Mouse (Mus musculus): ENCODE results near the gene Ttc21a.

Ttc21a gene

DNA sequence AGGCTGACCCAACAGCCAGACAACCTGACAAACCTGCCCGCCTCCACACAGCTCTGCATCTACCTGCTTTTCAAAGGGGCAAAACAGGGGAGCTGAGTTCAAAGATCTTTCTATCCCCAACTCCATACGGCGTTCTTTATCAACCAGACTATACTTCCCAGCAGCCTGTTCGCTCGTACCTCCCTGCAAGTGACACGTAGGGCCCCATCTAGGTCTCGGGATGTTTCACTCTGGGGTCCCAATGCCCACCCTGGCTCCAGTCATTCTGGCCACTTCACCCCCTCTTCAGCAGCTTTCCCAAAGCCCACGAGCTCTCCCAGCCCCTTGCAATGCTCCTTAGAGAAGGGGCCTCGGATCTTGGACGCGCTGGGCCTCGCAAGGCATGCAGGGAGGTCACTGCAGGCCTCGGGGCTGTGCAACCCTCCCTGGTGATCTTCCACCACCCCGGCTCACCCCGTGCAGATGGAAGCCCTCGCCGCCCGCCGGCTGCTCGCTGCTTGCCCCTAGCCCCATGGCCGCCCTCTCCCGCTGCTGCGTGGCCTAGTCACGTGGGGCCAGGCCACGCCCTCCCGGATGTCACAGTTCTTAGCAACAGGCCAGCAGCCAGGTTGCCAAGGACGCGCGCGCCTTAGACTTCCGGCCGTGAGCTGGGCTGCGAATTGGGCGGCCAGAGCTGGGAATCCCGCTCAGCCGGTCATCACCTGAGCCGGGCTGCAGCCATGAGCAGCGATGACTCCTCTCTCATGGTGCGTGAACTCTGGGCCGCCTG is at the start of gene Ttc21a, which contains the start of gene Gorasp1:
TSS of gene Ttc21a (plus strand) at position 602 of the 769 bp plus-strand sequence.
TSS of gene Gorasp1 (minus strand) at position 561 of the 769 bp plus-strand sequence.
- DNase-seq (ENCODE audit: low read depth, low spot score), result peak; percentile 94

DNA sequence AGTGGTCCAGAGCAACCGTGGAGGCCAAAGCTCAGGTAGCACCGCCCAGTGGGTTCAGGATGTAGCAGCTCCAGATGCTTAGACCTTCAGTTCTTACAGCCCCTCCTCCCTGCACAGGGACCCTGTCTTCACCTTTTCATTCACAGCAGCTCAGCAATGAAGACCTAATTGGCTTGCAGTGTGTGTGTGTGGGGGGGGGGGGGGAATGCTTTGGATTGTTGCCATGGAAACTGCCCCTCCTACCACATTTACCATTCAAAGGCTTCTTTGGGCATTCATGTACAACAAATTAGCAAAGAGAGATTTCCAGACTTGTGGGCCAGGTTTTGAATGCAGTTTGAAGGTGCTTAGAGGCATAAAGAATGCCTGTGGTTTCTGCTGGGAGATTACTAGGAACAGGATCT is 48.6 kb upstream of the Ttc21a start:
- peak; percentile 19 for DNase-seq (ENCODE audit: low read depth, low spot score)

DNA sequence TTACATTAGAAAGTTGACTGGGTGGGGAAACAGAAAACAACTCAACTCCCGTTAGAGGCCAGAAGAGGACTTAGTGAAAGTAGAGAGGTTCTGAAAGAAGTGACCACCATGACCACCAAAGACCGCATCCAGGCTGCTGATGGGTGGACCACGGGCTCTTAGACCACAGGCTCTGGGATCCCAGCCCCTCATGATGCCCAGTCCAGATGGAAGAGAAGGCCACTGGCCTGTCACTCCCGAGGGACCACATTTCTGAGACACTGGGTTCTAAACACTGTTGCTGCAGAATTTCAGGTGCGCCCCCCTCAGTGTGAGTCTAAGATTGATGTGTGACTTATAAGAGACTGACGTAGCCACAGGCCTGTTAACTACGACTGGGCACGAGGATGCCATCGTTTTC is 48.0 kb upstream of the Ttc21a start:
- DNase-seq (ENCODE audit: low read depth, low spot score), result no peak

DNA sequence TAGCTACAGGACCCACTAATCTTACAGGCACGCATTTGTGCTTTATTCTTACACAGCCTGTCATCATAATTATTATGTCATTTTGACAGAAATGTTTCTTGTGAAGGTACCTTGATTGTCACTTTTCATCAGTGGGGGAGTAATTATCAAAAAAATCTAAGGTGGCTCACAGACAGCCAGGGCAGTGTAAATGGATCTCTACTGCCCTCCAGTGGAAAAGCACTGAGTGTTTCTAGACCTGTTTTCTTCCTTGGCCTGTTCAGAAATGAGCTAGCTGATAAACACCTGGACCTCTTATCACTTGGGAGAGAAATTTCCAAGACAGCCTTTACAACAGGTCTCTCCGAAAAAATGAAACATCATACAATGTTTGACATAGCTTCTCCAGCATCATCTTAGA is 46.7 kb upstream of the Ttc21a start:
- peak; percentile 68 for DNase-seq (ENCODE audit: low read depth, low spot score)

DNA sequence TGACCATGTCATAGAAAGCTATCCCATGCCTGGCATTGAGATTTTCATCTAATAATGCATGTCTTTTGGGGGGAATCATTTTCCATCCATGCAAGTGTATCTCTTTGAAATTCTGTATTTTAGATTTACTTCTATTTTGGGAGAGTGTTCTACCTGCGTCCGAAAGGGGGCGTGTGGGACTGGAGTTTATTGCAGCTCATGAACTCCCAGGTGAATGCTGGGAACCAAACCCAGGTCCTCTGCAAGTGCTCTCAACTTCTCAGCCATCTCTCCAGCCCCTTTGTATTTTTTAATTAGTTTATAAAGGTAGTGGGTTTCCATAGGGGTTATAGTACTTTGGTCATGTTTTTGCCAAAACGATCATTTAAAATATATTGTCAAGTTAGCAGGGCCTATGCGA is 43.5 kb upstream of the Ttc21a start:
- DNase-seq (ENCODE audit: low read depth, low spot score), result no peak

DNA sequence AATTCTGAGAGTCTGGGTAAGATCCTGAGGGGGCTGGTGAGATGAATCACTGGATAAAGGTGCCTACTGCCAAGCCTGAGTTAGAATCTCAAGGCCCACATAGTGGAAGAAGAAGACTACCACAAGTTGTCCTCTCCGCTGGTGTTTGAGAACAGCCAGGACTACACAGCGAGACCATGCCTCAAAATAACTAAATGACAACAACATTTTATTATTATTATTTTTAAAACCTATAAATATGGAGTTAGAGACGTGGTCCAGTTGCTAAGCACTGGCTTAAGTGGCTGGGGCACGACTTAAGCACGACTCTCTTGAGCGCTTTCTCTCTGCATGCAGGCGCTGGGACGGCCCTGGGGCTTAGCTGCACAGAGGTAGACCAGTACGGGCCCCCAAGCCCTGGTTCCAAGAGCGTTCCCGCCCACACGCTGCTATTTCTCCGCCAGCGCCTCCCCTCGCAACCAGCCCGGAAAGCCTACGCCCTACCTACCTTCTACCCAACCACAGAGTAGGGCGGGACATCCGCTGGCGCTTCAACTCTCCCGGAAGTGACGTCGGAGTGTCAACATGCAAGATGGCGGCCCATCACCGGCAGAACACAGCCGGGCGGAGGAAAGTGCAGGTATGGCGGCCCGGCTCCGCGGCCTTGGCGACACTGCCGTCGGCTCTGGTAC is 42.9 kb upstream of the Ttc21a start, which contains the start of gene Wdr48:
TSS of gene Wdr48 (plus strand) at position 540 of the 671 bp plus-strand sequence.
- peak; percentile 99 for DNase-seq (ENCODE audit: low read depth, low spot score)

DNA sequence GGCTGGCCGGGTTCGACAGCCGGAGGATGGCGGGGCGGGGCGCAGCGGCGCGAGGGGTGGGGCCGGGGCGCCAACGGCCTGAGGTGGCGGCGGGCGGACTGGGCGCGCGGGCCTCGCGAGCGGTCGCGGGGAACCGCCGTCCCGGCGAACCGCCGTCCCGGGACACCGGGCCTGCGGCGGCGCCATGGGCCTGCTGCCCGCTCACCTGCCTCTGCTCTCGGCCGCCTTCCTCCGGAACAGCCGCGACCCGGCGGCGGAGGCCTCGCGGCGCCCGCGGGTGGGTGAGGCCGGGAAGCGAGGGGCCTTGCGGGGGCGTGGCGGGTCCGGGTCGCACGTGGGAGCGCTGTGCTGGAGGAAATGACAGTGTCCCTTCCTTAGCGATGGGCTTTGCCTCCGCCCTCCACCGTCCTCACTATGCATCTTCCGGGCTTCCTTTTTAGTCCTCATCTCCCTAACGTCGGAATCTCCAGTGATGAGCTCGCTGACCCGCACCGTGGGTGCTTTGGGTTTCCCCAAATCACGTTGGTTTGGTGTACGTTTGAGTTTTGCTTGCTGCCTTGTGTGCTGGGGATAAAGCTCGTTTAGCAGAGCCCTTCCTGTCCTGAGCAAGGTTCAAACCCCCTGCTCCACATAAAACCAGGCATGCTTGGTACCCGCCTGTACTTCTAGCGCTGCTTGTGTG is 42.2 kb upstream of the Ttc21a start:
- peak; percentile 16 for DNase-seq (ENCODE audit: low read depth, low spot score)

DNA sequence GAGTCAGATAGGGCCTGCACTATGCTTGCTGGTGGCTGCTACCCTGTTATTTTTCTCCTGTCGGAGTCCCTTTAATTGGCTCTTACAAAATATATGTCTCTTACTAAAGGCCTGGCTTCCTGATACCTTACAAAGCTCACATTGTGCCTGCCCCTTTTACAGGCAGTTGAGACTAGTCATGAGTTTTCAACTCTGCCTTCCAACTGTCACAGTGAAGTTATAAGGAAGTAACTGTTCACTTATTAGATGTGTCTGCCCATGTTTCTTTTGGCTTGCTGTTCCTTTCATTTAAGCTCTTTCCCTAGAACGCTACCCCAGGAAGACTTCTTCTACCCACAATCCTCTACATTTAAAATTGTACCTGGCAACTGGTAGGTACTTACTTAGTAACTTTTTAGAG is 38.0 kb upstream of the Ttc21a start:
- no peak for DNase-seq (ENCODE audit: low read depth, low spot score)

DNA sequence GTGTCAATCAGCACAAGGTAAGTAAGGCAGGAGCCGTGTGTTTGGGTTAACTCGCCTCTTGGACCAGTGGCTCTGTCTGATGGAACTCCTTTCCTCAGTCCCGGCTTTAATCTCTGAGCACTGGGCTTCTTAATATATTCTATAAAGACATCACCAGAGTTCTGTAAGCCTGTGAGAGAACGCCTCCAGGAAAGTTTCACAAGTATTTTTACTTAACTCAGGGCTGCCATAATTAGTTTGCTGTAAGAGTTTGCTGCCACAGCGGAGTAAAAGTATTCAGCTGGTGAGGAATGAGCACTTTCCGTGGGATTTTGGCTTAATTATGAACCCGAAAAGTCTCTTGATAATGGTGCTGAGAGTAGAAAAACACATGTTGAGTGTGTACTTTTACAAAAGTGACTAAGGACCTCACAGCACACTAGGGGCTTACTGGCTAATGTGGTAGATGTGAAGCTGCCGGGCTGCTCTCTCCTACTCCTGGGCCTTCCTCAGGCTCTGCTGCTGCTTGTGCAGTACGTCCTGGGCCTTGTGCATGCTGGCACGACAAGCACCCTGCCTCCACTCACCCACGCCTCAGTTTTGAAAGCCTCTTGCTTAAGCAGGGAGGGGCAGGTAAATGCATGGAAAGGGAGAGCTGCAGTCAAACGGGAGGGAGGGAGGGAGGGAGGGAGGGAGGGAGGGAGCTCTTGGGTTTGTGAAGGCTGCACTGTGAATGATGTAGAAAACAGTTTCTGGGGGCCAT is 34.8 kb upstream of the Ttc21a start:
- peak; percentile 63 for DNase-seq (ENCODE audit: low read depth, low spot score)

DNA sequence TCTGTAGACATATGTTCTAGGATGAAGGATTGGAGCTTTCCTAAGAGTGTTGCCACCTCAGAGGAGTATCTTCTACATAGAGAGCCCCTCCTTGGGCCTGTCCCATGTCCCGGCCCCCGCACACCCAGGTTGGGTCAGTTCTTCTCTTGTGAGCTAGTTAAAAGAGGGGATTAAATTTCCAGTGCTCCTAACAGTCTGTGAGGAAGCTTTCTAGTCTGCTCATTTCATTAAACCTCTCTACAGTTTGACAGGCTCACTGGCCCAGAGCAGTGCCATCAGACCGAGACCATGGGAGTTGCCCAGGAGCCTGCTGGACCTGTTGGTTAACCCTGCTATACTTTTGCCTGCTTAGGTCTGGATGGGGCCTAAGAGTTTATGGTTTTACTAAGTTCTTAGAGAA is 28.7 kb upstream of the Ttc21a start:
- no peak for DNase-seq (ENCODE audit: low read depth, low spot score)

DNA sequence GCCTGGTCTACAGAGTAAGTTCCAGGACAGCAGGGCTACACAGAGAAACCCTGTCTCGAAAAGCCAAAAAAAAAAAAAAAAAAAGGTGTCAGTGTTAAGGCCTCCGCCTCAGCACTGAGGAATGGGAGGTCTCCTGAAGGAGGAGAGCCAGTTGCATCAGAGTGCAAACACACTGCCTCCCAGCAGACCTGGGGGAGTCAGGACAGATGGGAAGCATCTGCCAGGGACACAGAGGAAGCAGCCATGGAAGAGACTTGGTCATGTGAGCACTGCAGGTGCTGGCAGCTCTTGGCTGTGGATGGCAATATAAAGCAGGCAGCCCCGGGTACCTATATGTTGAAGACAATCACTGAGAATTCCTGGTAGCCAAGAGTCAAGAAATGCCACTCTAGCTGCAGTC is 27.5 kb upstream of the Ttc21a start:
- DNase-seq (ENCODE audit: low read depth, low spot score), result peak; percentile 70

DNA sequence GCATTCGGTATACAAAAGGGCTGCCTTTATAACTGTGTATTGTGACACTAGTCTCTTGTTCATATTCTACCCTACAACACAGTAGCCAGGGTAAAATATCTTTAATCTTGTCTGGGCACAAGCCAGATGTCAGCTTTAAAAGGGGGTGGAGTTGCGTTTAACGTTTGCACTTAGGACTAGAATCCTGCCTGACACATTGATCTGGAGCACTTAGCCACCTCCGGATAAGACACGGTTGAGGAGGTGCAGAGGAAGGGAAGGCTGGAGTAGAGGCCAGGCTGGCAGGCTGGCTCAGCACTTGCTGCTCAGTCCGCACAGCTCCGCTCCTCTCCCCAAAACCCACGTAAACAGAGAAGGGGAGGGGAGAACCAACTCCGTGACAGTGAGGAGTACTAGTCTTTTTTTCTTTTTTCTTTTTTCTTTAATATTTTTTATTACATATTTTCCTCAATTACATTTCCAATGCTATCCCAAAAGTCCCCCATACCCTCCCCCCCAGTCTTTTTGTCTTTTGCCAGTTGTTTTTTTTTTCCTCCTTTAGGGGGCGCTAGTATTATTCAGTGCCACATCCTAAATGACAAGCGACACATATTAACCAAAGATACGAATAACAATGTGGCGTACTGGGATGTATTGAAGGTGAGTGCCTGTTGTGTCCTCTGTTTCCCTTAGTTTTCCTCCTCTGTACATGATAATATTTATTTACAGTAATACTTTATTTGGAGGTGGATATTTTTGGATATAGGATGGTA is 24.1 kb upstream of the Ttc21a start:
- no peak for DNase-seq (ENCODE audit: low read depth, low spot score)

DNA sequence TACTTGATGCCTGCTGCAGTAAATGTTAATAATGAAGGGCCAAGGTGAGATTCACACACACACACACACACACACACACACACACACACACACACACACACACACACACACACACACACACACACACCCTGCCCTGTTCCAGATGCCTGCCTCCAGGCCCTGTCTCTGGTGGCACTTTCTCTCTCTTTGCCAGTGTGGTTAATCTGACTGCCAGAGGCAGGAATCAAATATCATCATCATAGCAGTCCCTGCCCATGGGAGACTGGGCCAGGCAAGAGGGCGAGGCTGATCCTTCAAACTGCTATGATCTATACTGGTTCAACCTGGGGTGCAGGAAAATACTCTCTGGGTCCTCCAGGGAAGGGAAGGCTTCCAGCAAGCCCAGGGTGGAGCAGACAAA is 17.5 kb upstream of the Ttc21a start:
- DNase-seq (ENCODE audit: low read depth, low spot score), result no peak

DNA sequence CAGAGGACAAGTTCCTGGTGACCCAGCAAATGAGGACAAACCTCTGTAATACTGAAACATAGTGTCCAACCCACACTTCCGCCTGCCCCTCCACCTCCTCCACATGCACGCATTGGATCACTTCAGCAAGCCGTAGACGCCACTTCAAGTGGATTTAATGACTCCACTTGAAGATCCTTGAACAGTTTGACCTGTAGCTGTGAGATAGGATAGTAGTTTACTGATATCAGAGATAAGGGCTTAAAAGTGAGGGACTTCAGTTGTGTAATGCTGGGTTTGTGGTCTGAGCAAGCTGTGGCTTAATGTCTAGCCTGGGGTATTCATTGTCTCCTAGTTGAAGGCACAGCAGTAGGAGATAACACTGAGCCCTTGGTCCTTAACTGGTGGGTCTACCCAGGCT is 13.9 kb upstream of the Ttc21a start:
- DNase-seq (ENCODE audit: low read depth, low spot score), result no peak

DNA sequence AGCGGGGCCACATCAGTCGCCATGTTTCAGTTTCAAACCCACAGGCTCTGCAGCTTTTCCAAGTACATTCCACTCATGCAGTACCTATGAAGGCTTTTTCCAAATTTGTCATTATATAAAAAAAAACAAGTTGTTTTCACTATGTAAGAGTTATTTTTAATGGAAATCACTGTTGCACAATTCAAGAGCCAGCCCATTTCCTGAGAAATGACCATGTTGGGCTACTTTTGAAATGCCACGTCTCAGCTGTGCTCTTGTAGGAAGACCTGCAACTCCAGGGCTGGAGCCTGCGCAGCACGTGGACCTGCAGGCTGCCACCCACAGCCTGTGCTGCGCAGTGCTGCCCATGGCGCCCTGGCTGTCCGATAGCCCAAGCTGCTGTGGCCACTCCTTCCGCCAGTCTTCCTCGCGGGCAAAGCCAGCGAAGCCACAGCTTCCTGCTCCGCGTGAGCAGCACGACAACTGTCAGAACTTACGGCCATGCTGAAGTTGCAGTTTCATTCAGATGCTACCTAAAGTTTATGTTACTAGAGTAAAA is 12.2 kb upstream of the Ttc21a start:
- DNase-seq (ENCODE audit: low read depth, low spot score), result peak; percentile 41

DNA sequence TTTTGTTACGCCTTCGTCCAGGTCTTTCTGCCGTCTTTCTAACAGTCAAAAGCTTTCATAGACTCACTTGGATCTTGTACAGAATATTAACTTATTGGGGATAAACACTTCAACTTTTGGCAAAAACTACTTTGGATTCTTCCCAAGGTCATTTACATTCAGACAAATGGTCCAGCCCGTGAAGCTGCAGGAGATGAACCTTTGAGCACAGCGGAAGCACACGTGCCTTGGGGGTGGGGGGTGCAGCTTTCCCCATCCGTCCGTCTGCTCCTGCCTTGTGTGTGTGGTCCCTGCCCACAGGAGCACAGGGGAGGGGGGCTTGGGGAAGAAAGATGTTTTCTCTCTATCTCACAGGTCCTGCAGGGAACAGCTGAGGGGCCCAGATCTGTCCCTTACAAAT is 11.7 kb upstream of the Ttc21a start:
- no peak for DNase-seq (ENCODE audit: low read depth, low spot score)

DNA sequence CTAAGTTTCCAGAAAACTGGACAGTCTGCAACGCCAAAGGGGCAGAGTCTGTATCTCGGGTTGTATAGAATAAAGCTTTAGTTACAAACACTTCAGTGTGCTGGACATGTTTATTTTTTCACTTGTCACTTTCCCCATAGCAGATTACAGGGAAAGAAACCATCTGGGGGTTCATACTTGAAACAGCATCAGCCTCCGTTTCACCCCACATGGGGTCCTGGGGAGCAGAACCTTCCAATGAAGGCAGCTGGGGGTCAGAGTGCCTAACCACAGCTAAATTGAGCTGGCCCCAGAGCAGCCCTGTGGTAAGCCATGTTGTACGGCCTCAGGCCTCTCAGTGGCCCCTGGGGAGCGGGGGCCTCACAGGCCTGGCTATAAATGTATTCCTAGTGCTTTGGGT is 10.9 kb upstream of the Ttc21a start:
- DNase-seq (ENCODE audit: low read depth, low spot score), result no peak

DNA sequence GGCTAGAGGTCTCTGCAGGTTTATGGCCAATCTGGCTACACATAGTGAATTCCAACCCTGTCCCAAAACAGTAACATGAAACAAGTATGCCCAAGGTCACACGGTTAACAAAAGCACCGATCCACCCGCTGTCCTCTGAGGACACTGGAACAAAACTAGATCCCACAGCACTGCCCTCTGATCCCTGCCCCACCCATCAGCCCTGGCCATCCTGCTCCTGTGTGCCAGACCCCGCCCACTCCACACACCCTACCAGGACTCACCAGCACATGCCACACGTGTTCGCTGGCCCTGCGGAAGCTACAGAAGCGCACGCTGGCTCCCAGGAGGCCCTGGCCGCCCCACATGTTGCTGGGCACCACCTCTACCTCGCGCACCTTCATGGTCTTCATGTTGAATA is 5.0 kb upstream of the Ttc21a start:
- DNase-seq (ENCODE audit: low read depth, low spot score), result no peak

DNA sequence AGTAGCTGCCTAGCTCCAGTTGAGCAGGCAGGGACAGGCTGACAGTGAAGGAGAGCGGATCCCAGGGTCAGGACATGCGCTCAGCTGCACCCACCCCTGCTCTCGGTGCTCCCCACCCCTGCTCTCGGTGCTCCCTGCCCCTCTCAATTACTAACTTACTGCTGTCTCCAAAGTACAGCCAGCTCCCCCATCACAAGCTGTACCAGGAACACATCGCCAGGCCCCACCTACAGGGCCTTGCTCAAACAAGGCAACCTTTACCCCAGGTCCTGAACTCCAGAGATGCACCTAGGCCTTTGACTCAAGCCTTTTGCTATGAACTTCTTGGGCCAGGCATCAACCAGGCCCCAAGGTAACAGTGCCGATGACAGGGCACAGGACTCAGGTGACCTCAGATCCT is 3.7 kb upstream of the Ttc21a start:
- DNase-seq (ENCODE audit: low read depth, low spot score), result no peak

DNA sequence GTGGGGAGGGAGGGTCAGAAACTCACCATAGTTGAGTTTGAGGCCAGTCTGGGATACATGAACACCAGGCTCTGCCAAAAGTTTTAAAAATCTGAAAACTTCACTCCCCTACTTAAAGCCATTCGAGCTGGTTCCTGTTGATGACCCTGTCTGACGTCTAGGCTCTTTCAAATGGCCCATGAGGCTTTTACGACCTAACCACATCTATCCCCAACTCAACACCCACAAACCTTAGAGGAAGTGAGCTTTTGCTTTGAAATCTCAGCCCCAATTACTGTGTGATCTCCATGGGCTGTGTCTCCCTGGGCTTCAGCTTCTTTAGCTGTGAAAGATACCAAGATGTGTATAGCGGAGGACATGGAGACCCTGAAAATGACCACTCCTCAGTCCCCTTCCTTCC is 1.1 kb downstream of the Ttc21a start:
- no peak for DNase-seq (ENCODE audit: low read depth, low spot score)

DNA sequence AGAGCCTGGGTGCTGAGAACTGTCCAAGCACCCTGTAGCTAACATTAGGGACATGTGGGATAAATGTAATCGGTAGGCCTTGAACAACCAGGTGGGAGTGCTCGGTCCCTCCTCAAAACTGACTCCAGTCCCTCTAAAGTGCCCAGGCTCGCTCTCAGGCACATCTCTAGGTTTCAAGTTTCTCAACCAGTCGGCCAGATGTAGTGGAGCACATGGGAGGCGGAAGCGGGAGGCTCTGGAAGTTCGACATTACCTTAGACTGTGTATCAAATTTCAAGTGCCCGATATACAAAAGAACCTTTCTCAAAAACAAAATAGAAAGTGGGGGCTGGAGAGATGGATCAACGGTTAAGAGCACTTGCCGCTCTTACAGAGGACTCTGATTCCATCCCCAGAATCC is 2.2 kb downstream of the Ttc21a start:
- no peak for DNase-seq (ENCODE audit: low read depth, low spot score)

Measured in brain, adult 2 months (tissue).